Mouse (Mus musculus) hindbrain, embryonic 10.5 days (tissue): ENCODE measurements around the gene Srms. TPM values are rescaled to one million over a fixed set of nuclear protein-coding genes. Genes with fewer than 3 reads are reported as not detected.

ENCODE experiments used
- DNase-seq: peaks from one replicate; pipeline ENCODE4 v3.0.0-alpha.2; 2017; ENCODE audit warnings: low spot score
- H3K27ac ChIP-seq: fragments of 300-500 bp; sonication (generic); 2 replicates; pipeline ENCODE4 v1.5.1; 2016; ENCODE audit warnings: mild to moderate bottlenecking, moderate library complexity
- H3K27me3 ChIP-seq: fragments of 300-500 bp; sonication (generic); 2 replicates; pipeline ENCODE4 v1.6.1; 2016; ENCODE audit warnings: mild to moderate bottlenecking; ENCODE audit not compliant: poor library complexity, insufficient read depth, severe bottlenecking
- H3K36me3 ChIP-seq: fragments of 300-500 bp; sonication (generic); 2 replicates; pipeline ENCODE4 v1.6.1; 2016; ENCODE audit warnings: mild to moderate bottlenecking, moderate library complexity
- H3K4me1 ChIP-seq: fragments of 300-500 bp; sonication (generic); replicated peaks from 2 replicates; pipeline ENCODE4 v1.6.1; 2016; ENCODE audit warnings: mild to moderate bottlenecking
- H3K4me3 ChIP-seq: fragments of 300-500 bp; sonication (generic); 2 replicates; pipeline ENCODE4 v1.5.1; 2016; ENCODE audit warnings: mild to moderate bottlenecking, moderate library complexity
- H3K9me3 ChIP-seq: fragments of 300-500 bp; sonication (generic); 2 replicates; pipeline ENCODE4 v1.6.1; 2016; ENCODE audit warnings: mild to moderate bottlenecking, moderate library complexity
- whole genome bisulfite sequencing: fragments of 180-500 bp; shearing (Covaris S2); methylation state at CpG from one replicate; pipeline ENCODE4 v1.1.7; 2016; 5-methylcytosine and 5-hydroxymethylcytosine counted together
- polyA plus RNA-seq: library from polyadenylated mRNA; unstranded; fragments of >200 nt; fragmentation: Nextera tagmentation; extraction: Ambion mirVana; gene quantifications from 2 replicates; pipeline ENCODE4 v1.2.1, GENCODE M21; 2016

Gene Srms
- polyA plus RNA-seq, 1 experiment from 2014 or later, result not detected

- Histone ChIP-seq H3K36me3 (no peaks in the 10 kb centered on the region), H3K27me3 (no peaks in the 10 kb centered on the region), H3K27ac (no peak overlapping the region), H3K4me1 (peaks cover 18% of the 10 kb centered on the region), H3K4me3 (no peak overlapping the region), H3K9me3 (no peaks in the 10 kb centered on the region)
- WGBS, result 91% methylated on average over 17 of the region's 17 CpGs
- no peak for DNase-seq
These were observed 24.4 kb upstream of the Srms start for GRCm38 (mm10) chr2:181237251-181238014.

GRCm38 (mm10) chr2:181235681-181236566 lies 22.9 kb upstream of the Srms start:
- H3K27me3 ChIP-seq, result no peaks in the 10 kb centered on the region
- no peaks in the 10 kb centered on the region for H3K9me3 ChIP-seq
- WGBS, result 88% methylated on average over 23 of the region's 23 CpGs
- DNase-seq, result no peak
- H3K36me3 ChIP-seq, result no peaks in the 10 kb centered on the region
- H3K4me3 ChIP-seq, result no peak overlapping the region
- no peak overlapping the region for H3K27ac ChIP-seq
- peaks cover 6% of the 10 kb centered on the region for H3K4me1 ChIP-seq

GRCm38 (mm10) chr2:181234680-181235079 lies 21.7 kb upstream of the Srms start:
- 87% methylated on average over 11 of the region's 11 CpGs for WGBS
- H3K27ac ChIP-seq, result no peak overlapping the region
- no peaks in the 10 kb centered on the region for H3K36me3 ChIP-seq
- H3K4me3 ChIP-seq, result no peak overlapping the region
- no peaks in the 10 kb centered on the region for H3K27me3 ChIP-seq
- no peaks in the 10 kb centered on the region for H3K9me3 ChIP-seq
- peaks cover 6% of the 10 kb centered on the region for H3K4me1 ChIP-seq
- no peak for DNase-seq

- H3K36me3 ChIP-seq, result no peaks in the 10 kb centered on the region; the same call in 1 of the 2 replicates
- WGBS, result 92% methylated on average over 15 of the region's 15 CpGs
- H3K27me3 ChIP-seq, result no peaks in the 10 kb centered on the region
- peaks cover 6% of the 10 kb centered on the region for H3K4me1 ChIP-seq
- no peak for DNase-seq
- no peak overlapping the region for H3K4me3 ChIP-seq
- no peak overlapping the region for H3K27ac ChIP-seq
- no peaks in the 10 kb centered on the region for H3K9me3 ChIP-seq
These were observed 20.5 kb upstream of the Srms start for GRCm38 (mm10) chr2:181233443-181233842.

GRCm38 (mm10) chr2:181231171-181231570 lies 18.2 kb upstream of the Srms start:
- no peak overlapping the region for H3K4me3 ChIP-seq
- 73% methylated on average over 20 of the region's 20 CpGs for WGBS
- no peaks in the 10 kb centered on the region for H3K27me3 ChIP-seq
- no peaks in the 10 kb centered on the region; the same call in 1 of the 2 replicates for H3K36me3 ChIP-seq
- H3K9me3 ChIP-seq, result no peaks in the 10 kb centered on the region
- peaks cover 7% of the 10 kb centered on the region; the same call in 1 of the 2 replicates for H3K4me1 ChIP-seq
- H3K27ac ChIP-seq, result no peak overlapping the region
- DNase-seq, result no peak

GRCm38 (mm10) chr2:181228335-181228734 lies 15.3 kb upstream of the Srms start:
- no peak for DNase-seq
- Histone ChIP-seq H3K4me1 (peaks cover 7% of the 10 kb centered on the region; the same call in 1 of the 2 replicates), H3K27ac (no peak overlapping the region), H3K9me3 (no peaks in the 10 kb centered on the region), H3K36me3 (no peaks in the 10 kb centered on the region; the same call in 1 of the 2 replicates), H3K4me3 (no peak overlapping the region), H3K27me3 (no peaks in the 10 kb centered on the region)
- 70% methylated on average over 1 of the region's 1 CpGs for WGBS

- DNase-seq, result no peak
- H3K4me1 ChIP-seq, result peaks cover 7% of the 10 kb centered on the region; the same call in 1 of the 2 replicates
- H3K27me3 ChIP-seq, result 0 out of 2 replicates have a peak, but pooled peaks cover 2% of the 10 kb centered on the region
- 87% methylated on average over 3 of the region's 3 CpGs for WGBS
- H3K9me3 ChIP-seq, result no peaks in the 10 kb centered on the region
- H3K36me3 ChIP-seq, result no peaks in the 10 kb centered on the region; the same call in 1 of the 2 replicates
- H3K27ac ChIP-seq, result no peak overlapping the region
- H3K4me3 ChIP-seq, result no peak overlapping the region
These were observed 14.1 kb upstream of the Srms start for GRCm38 (mm10) chr2:181227122-181227521.

- H3K36me3 ChIP-seq, result no peaks in the 10 kb centered on the region; the same call in 1 of the 2 replicates
- H3K4me1 ChIP-seq, result peaks cover 24% of the 10 kb centered on the region
- no peak for DNase-seq
- 90% methylated on average over 2 of the region's 2 CpGs for WGBS
- H3K9me3 ChIP-seq, result no peaks in the 10 kb centered on the region
- H3K27ac ChIP-seq, result no peak overlapping the region
- H3K4me3 ChIP-seq, result no peak overlapping the region
- peaks cover 22% of the 10 kb centered on the region; the same call in 1 of the 2 replicates for H3K27me3 ChIP-seq
These were observed 12.0 kb upstream of the Srms start for GRCm38 (mm10) chr2:181224994-181225393.

- Histone ChIP-seq H3K4me3 (peak overlapping the region; percentile 51), H3K4me1 (peaks cover 29% of the 10 kb centered on the region), H3K27me3 (peaks cover 33% of the 10 kb centered on the region), H3K9me3 (no peaks in the 10 kb centered on the region), H3K27ac (peak overlapping the region; percentile 69; the same call in 1 of the 2 replicates), H3K36me3 (no peaks in the 10 kb centered on the region)
- DNase-seq, result no peak
- 57% methylated on average over 2 of the region's 2 CpGs for WGBS
These were observed 7.4 kb upstream of the Srms start for GRCm38 (mm10) chr2:181220361-181220760.

- H3K9me3 ChIP-seq, result no peaks in the 10 kb centered on the region
- H3K4me3 ChIP-seq, result peak within 1 kb of the TSS; percentile 51
- peak within 1 kb of the TSS; percentile 69 for H3K27ac ChIP-seq
- 5% methylated on average over 25 of the region's 25 CpGs for WGBS
- H3K36me3 ChIP-seq, result no peaks in the 10 kb centered on the region
- peaks cover 29% of the 10 kb centered on the region for H3K4me1 ChIP-seq
- H3K27me3 ChIP-seq, result peaks cover 38% of the 10 kb centered on the region
- peak; percentile 79 for DNase-seq
These were observed 6.7 kb upstream of the Srms start, which contains the start of gene Fndc11 for GRCm38 (mm10) chr2:181219538-181220216. Gene Fndc11, plus strand, starts transcription at chr2:181220013.

GRCm38 (mm10) chr2:181218881-181219485 lies 6.0 kb upstream of the Srms start:
- Histone ChIP-seq H3K27me3 (peaks cover 45% of the 10 kb centered on the region), H3K4me3 (no peak overlapping the region), H3K27ac (no peak overlapping the region; the same call in 1 of the 2 replicates), H3K36me3 (no peaks in the 10 kb centered on the region), H3K4me1 (peaks cover 29% of the 10 kb centered on the region), H3K9me3 (no peaks in the 10 kb centered on the region)
- WGBS, result 66% methylated on average over 5 of the region's 5 CpGs
- no peak for DNase-seq

- no peaks in the 10 kb centered on the region for H3K9me3 ChIP-seq
- peaks cover 37% of the 10 kb centered on the region for H3K4me1 ChIP-seq
- WGBS, result 92% methylated on average over 6 of the region's 6 CpGs
- DNase-seq, result no peak
- H3K27me3 ChIP-seq, result peaks cover 62% of the 10 kb centered on the region
- no peaks in the 10 kb centered on the region for H3K36me3 ChIP-seq
- H3K27ac ChIP-seq, result no peak overlapping the region
- no peak overlapping the region for H3K4me3 ChIP-seq
These were observed 3.1 kb upstream of the Srms start for GRCm38 (mm10) chr2:181216037-181216436.
